Mouse (Mus musculus) left cerebral cortex, adult 2 months (tissue): ENCODE measurements around the gene Zbtb8os. TPM values are rescaled to one million over a fixed set of nuclear protein-coding genes. Genes with fewer than 3 reads are reported as not detected.

Experiments
- DNase-seq, 2 experiments: peaks; one replicate each; pipeline ENCODE4 v3.0.0; 2021 to 2022; ENCODE audit warnings: low spot score in 2 of 2, mixed read lengths in 1 of 2; ENCODE audit errors: extremely low spot score in 1 of 2
- H3K27ac ChIP-seq: fragments of 200-600 bp; 2 replicates; pipeline ENCODE4 v1.8.1; 2022
- H3K4me3 ChIP-seq: fragments of 200-600 bp; 2 replicates; pipeline ENCODE4 v1.8.1; 2022
- CTCF ChIP-seq: fragments of 200-600 bp; IDR thresholded peaks from 2 replicates; pipeline ENCODE4 v1.8.1; 2022; ENCODE audit warnings: antibody characterized with exemption, mild to moderate bottlenecking, moderate library complexity
- intact Hi-C: fragments of 180-260 bp; cut with DNase I; formaldehyde crosslinking; loops from one replicate; pipeline ENCODE4 v1.15.1; 2025
- total RNA-seq, 2 experiments: library from RNA; stranded (reverse); gene quantifications; 2 replicates each; pipeline ENCODE4 v1.2.3; 2021

The Zbtb8os gene
- total RNA-seq, 2 experiments from 2014 or later = 29.4 to 30.1 TPM

DNA sequence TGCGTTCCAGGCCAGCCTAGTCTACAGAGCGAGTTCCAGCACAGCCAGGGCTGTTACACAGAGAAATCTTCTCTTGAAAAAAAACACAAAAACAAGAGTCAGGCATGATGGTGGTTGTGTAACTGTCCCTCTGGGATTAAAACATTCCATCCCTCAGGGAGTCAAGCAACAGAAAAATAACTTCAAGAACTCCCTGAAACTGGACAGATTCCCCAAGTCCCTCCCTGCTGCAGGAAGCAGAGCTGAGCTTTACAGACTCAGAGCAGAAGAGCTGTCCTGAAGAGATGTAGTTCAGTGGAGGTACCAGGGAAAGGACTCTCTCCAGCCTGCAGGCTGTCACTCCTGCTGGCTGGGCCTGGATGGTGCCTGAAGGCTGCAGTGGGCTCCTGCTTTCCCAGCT lies 47.0 kb downstream of the Zbtb8os start:
- TF ChIP-seq CTCF = no peak
- Histone ChIP-seq H3K27ac (no peak overlapping the region), H3K4me3 (no peak overlapping the region)
- DNase-seq = no peak
- intact Hi-C loops = no loop called here

DNA sequence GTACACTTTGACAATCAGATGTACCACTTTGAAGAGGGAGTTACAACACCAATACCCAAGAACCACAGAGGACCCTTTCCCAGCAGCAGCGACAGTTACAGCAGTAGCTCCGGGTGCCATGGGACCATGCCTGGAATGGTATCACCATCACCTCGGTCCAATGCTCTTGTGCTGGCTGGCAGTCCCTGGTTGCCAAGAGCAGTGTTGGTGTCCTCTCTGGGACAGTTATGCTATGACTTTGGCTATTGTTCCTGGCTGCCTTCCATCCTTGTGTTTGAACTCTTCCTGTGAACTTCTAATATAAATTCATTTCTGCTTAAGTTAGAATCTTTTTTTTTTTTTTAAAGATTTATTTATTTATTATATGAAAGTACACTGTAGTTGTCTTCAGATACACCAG lies 48.1 kb downstream of the Zbtb8os start:
- DNase-seq = no peak
- no peak overlapping the region for H3K4me3 ChIP-seq
- intact Hi-C loops = no loop called here
- no peak for TF ChIP-seq CTCF
- H3K27ac ChIP-seq = no peak overlapping the region

DNA sequence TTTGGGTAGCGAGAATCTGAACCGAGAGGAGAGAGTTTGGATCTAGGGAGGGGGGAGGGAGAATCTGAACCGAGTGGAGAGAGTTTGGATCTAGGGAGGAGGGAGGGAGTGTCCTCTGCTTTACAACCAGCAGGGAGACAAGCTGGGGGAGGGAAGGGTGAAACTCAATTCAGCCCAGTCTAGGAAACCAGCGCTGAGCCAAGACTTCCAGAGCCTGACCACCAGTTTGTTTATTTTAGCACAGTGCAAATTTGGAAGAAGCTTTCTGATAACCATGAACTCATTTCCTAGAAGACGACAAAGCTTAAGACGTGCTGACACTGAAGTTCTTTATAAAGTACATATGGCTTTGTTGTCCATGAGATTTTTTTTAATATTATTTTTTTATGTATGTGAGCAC lies 48.9 kb downstream of the Zbtb8os start:
- no peak for DNase-seq
- no peak for TF ChIP-seq CTCF
- intact Hi-C loops = no loop called here
- no peak overlapping the region for H3K27ac ChIP-seq
- H3K4me3 ChIP-seq = no peak overlapping the region

DNA sequence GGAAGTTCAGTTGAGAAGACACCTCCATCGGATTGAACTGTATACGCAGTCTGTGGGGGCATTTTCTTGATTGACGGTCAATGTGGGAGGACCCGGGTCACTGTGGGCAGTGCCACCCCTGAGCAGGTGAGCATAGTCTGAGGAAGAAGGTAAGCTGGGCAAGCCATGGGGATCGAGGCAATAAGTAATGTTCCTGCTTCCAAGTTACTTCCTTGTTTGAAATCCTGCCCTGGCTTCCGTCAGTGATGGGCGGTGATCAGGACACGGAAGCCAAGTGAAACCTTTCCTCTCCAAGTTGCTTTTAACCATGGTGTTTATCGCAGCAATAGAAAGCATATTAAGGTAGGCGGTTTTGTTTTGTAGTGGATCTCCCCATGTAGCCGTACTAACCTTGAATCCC lies 50.2 kb downstream of the Zbtb8os start:
- intact Hi-C loops = no loop called here
- Histone ChIP-seq H3K4me3 (no peak overlapping the region), H3K27ac (no peak overlapping the region)
- TF ChIP-seq CTCF = no peak
- no peak for DNase-seq

DNA sequence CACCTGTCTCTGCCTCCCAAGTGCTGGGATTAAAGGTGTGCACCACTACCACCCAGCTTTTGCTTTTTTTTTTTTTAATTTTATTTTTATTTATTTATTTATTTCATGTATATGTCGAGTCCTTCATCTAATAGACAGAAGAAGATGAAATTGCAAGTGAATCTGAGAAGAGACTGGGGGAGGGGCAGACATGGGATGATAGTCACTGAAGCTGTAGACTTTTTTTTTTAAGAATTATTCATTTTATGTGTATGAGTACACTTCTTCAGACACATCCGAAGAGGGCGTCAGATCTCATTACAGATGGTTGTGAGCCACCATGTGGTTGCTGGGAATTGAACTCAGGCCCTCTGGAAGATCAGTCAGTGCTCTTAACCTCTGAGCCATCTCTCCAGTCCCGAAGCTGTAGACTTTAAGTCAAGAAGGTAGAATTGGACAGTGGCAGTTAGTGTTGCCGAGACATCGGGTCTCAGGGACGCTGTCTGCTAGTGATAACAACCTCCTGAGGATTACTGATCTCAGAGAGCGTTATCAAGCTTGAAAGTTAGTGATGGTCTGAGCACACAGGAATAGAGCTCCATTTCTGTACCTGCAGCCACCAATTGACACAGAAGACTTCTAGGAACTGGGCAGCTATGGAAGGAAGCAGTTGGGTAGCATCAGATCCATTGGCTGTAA lies 50.9 kb downstream of the Zbtb8os start:
- no peak for TF ChIP-seq CTCF
- intact Hi-C loops = no loop called here

GRCm38 (mm10) chr4:129386989-129387388 lies 51.5 kb downstream of the Zbtb8os start:
- no peak for TF ChIP-seq CTCF
- no peak overlapping the region for H3K27ac ChIP-seq
- no peak for DNase-seq
- intact Hi-C loops = no loop called here
- H3K4me3 ChIP-seq = no peak overlapping the region

More for the DNA sequence above, 50.9 kb downstream of the Zbtb8os start:
- Histone ChIP-seq H3K4me3 (no peak overlapping the region), H3K27ac (no peak overlapping the region)
- no peak for DNase-seq

DNA sequence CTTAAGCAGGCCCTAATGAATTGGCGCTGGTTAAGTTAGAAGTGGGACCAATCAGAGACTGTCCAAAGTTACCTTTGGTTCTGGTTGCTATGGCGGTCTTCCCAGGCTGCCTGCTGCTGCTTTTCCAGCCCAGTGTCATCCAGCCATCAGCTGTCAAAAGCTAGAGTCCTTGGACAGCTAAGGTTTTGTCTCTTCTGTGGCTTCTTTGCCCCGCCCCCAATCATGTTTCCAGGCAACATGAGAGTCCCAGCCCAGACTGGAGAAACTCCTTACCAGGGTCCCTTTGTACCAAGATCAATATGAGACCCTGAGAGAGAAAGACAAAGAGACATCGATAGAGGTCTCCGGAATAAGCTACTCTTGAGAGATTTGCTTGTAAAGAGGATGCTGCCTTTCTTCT lies 52.9 kb downstream of the Zbtb8os start:
- intact Hi-C loops = no loop called here
- H3K27ac ChIP-seq = no peak overlapping the region
- H3K4me3 ChIP-seq = no peak overlapping the region
- no peak for DNase-seq
- TF ChIP-seq CTCF = no peak

- TF ChIP-seq CTCF = no peak
- Histone ChIP-seq H3K4me3 (no peak overlapping the region), H3K27ac (no peak overlapping the region)
- intact Hi-C loops = no loop called here
- no peak for DNase-seq
Measured at GRCm38 (mm10) chr4:129390216-129390743, 54.8 kb downstream of the Zbtb8os start.

- intact Hi-C loops = no loop called here
- TF ChIP-seq CTCF = no peak
- DNase-seq = no peak
- H3K27ac ChIP-seq = no peak overlapping the region
- no peak overlapping the region for H3K4me3 ChIP-seq
Measured at GRCm38 (mm10) chr4:129390936-129391557, 55.6 kb downstream of the Zbtb8os start.

DNA sequence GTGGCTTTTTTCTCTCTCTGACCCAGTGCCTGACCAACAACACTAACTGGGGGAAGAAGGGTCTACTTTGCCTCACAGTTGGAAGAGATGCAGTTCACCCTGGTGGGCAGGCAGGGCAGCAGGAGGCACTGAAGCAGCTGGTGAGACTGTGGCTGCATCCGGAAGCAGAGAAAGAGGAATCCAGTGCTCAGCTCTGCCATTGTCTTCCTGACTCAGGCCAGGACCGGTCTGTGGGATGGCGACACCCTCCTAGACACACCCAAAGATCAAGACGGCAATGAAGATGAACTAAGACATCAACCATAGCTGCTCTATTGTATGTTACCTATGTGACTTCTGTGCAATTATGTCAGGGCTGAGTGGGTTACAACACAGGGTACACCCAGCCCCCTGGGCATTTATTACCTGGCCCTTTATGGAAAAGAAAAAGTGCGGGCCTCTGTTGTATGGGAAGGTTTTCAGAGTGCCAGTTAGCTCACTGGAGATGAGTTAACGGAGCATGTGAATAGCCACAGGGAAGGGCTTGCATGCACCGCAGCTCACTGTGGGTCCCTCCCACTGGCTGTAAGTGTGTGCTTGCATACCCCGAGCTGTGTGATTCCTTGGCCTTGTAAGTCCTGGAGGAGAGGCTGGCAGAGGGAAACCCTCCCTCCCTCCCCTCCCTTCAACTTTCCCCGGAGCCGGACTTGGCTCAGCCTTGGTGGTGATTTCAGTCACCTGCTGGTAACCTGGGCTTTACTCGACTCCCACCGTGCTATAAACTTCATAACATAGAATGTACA lies 58.8 kb downstream of the Zbtb8os start:
- DNase-seq = no peak
- intact Hi-C loops = no loop called here

GRCm38 (mm10) chr4:129396960-129397359 lies 61.5 kb downstream of the Zbtb8os start:
- no peak for DNase-seq
- Histone ChIP-seq H3K27ac (no peak overlapping the region), H3K4me3 (no peak overlapping the region)
- intact Hi-C loops = no loop called here
- TF ChIP-seq CTCF = no peak

More for the DNA sequence above, 58.8 kb downstream of the Zbtb8os start:
- no peak for TF ChIP-seq CTCF
- Histone ChIP-seq H3K27ac (no peak overlapping the region), H3K4me3 (no peak overlapping the region)

GRCm38 (mm10) chr4:129399813-129400212 lies 64.3 kb downstream of the Zbtb8os start:
- Histone ChIP-seq H3K4me3 (no peak overlapping the region), H3K27ac (no peak overlapping the region)
- DNase-seq = no peak
- no peak for TF ChIP-seq CTCF
- intact Hi-C loops = no loop called here

Other genes starting within 250 kb of the Zbtb8os start
- gene Tmem54, start 230.1 kb upstream of the Zbtb8os start, total RNA-seq = not detected
- gene Hpca, start 213.7 kb upstream of the Zbtb8os start, total RNA-seq = 100 to 1,000 TPM; 650 to 692 TPM
- gene Fndc5, start 198.7 kb upstream of the Zbtb8os start, total RNA-seq = 10 to 100 TPM; 54.0 to 58.1 TPM
- 10 to 100 TPM; 33.9 to 34.5 TPM for gene S100pbp, start 146.0 kb upstream of the Zbtb8os start, total RNA-seq
- gene Yars, start 145.9 kb upstream of the Zbtb8os start, total RNA-seq = 10 to 100 TPM; 87.4 to 93.1 TPM
- gene C77080, start 74.3 kb upstream of the Zbtb8os start, total RNA-seq = 10 to 100 TPM; 22.5 to 25.9 TPM
- gene Sync, start 48.1 kb upstream of the Zbtb8os start, total RNA-seq = 1 to 10 TPM; 1.8 to 2.2 TPM
- 100 to 1,000 TPM; 115 to 123 TPM for gene Rbbp4, start 325 bp upstream of the Zbtb8os start, total RNA-seq
- 1 to 10 TPM; 5.1 to 5.8 TPM for gene Zbtb8a, start 42.4 kb downstream of the Zbtb8os start, total RNA-seq
- gene Zbtb8b, start 105.2 kb downstream of the Zbtb8os start, total RNA-seq = 1 to 10 TPM; 5.0 to 5.2 TPM
- 10 to 100 TPM; 56.6 to 57.8 TPM for gene Bsdc1, start 125.9 kb downstream of the Zbtb8os start, total RNA-seq
- not detected for gene Tssk3, start 155.3 kb downstream of the Zbtb8os start, total RNA-seq
- under 1 TPM in 1 of 2 experiments, not detected in 1; 0.91 TPM for gene Fam229a, start 155.5 kb downstream of the Zbtb8os start, total RNA-seq
- gene Marcksl1, start 177.9 kb downstream of the Zbtb8os start, total RNA-seq = 100 to 1,000 TPM in 1 of 2 experiments, 10 to 100 TPM in 1; 96.0 to 102 TPM
- gene Hdac1, start 207.0 kb downstream of the Zbtb8os start, total RNA-seq = 10 to 100 TPM; 26.5 to 29.5 TPM
- gene Lck, start 237.9 kb downstream of the Zbtb8os start, total RNA-seq = 1 to 10 TPM; 2.2 to 2.4 TPM
- gene Fam167b, start 242.9 kb downstream of the Zbtb8os start, total RNA-seq = under 1 TPM; 0.40 to 0.77 TPM